Mouse (Mus musculus): ENCODE measurements around the gene Noc3l.

Gene Noc3l

GRCm38 (mm10) chr19:38818766-38819426 lies at the start of gene Noc3l:
TSS of gene Noc3l (minus strand) at chr19:38819237.
- CTCF ChIA-PET = interaction anchor here (0.6 kb wide), 1 partner anchor 1547 kb away, joined by 3 read pairs; no protein-coding TSS in a partner anchor

- CTCF ChIA-PET = no interaction called here
These were observed 43.5 kb upstream of the Noc3l start for GRCm38 (mm10) chr19:38862523-38862922.

DNA sequence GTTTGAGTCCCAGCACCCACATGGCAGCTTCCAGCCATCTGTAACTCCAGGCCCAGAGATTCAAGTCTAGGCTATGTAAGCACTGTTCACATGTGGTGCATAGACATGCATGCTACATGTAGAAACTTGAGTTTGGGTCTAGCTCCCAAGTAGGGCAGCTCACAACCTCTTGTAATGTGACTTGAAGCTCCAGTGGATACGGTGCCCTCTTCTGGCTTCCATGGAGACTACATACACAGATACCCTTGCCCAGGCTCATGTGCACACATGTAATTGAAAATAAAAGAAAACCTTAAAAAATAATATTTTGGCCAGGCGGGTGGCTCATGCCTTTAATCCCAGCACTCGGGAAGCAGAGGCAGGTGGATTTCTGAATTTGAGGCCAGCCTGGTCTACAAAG lies 39.2 kb upstream of the Noc3l start:
- CTCF ChIA-PET = no interaction called here

DNA sequence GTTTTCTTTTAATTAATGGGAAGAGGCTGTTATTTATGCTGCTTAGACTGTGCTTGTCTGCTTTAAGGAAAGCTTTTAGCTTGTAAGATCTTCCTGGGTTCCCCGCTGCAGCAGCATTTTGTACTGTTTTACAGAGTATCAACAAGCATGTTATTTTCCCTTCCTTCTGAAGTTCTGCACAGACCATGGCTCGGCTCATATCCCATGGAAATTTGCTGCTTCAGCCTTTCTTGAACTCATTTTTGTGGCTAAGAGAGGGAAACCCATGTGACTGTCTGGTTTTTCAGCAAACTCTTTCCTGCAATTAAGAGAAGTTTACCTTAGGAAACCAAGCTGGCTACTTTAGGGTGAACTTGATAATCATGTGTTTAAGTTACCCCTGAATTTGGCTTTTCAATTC lies 27.3 kb upstream of the Noc3l start:
- CTCF ChIA-PET = no interaction called here

DNA sequence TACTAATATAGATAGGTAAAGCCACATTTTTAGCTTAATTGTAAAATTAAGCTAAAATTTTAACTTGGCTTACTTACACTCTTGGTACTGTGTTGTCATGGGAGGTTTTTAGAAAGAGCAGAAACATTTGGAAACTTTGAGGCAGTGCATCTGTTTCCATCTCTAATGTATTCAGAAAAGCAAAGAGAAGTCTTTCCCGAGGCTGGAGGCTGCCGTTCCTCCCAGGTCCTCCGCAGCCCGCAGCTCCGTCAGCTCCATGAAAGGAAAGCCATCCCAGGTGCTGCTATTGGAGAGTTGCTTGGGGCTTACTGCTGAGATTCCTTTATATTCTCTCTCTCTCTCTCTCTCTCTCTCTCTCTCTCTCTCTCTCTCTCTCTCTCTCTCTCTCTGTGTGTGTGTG lies 25.8 kb upstream of the Noc3l start:
- CTCF ChIA-PET = no interaction called here

DNA sequence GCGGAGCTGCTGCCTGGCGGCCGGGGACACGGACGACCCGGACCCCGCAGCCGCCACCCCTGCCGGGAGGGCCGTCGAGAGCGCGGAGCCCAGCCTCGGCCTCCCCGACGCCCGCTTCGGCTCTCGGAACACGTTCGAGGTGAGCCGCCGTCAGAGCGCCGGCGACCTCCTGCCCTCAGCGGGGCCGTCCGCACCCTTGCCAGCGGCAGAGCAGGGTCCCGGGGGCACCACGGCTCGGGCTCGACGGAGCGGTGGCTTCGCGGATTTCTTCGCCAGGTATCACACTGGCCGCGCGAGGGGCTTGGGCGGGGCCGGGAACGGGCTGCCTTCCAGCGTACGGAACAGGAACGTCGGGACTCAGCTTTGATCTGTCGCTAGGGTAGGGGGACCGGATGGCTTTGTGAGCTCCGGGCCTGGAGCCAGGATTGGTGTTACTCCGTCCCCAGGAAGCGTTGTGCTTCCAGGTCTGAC lies 18.2 kb upstream of the Noc3l start:
- CTCF ChIA-PET = no interaction called here

DNA sequence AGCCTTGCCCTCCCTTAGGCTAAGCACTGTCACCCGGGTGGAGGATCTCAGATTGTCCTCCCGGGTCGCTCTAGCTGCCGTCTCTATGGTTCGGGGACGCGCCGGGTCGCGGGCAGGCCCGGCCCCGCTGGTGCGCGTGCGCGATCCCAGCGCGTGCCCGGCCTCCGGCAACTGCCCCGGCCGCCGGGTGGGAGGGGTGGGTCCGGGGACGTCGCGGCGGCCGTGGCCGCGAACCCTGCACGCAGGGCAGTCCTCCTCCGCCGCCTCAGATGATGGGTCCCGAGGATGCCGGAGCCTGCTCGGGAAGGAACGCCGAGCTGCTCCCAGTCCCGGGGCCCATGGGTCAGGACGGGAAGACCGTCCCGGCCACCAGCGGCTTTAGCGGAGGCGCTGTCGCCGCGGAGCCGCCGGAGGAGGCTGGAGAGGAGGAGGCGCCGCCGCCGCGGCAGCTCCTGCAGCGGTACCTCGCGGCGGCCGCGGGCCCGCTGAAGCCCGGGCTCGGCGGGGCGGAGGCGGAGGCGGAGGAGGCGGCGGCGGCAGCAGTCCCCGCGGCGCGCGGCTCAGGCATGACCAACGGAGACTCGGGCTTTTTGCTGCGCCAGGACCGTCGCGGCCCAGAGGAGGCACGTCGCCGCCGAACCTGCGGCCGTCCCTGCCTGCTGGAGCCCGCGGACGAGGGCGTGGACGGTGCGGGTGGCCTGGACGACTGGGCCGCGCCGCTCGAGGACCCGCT lies 17.6 kb upstream of the Noc3l start, which contains the start of gene Tbc1d12:
Tbc1d12 (plus strand) TSS at position 142 of the 733 bp plus-strand sequence.
- CTCF ChIA-PET = no interaction called here

DNA sequence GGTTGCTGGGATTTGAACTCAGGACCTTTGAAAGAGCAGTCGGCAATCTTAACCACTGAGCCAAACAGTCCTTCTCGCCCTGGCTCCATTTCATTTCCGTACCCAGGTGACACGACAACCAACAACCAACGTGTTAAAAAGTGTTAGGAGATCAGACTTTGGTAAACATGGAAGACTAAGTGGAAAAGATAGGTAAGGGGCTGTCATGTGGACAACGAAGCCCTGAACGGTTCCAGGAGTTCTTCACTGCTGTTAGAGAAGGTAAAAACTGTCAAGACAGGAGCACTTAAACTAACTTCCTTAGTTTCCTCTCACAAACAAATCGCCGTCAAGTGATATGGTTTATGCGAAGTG lies 17.0 kb upstream of the Noc3l start:
- CTCF ChIA-PET = no interaction called here

DNA sequence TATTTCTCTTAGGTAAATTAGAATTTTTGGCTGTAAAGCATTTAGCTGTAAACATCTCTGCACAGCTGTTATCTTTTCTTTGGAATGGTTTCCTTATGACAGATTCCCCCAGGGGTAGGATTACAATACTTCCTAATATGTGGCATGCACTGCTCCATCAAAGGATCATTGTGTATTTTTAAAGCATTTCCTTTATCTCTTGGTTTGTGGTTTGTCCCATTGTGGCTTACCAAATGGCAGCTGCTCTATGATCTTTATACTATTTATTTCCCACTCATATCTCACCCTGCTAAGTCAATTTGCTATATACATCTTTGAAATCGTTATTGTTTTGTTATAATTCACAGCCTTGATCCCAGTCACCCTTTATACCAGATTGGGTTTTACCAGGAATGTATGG lies 14.2 kb upstream of the Noc3l start:
- CTCF ChIA-PET = no interaction called here

DNA sequence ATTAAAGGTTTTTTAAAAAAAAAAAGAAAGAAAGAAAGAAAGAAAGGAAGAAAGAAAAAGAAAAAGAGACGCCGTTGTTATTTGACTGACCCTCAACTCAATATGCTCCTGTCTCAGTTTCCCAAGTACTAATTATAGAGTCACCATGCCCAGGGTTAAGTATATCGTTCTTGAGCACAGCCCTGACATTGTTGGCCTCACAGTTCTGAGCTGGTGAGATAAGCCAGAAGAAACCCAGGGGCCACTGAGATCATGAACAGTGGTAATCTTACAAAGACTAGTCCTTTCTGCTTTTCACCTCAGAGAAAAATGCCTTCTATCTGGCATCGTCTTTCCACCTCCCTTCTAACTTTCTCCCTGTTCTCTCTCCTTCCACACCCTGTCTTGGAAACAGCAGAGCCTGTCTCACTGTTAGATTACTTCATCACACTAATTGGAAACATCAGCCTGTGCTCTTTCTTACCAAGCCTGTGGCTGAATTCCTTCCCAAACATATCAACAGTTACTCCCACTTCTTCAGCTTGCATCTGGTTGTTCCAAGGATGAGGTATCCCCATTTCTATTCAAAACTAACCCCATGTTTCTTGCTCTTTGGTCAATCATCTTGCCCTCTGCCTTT lies 1.3 kb upstream of the Noc3l start:
- CTCF ChIA-PET = no interaction called here

DNA sequence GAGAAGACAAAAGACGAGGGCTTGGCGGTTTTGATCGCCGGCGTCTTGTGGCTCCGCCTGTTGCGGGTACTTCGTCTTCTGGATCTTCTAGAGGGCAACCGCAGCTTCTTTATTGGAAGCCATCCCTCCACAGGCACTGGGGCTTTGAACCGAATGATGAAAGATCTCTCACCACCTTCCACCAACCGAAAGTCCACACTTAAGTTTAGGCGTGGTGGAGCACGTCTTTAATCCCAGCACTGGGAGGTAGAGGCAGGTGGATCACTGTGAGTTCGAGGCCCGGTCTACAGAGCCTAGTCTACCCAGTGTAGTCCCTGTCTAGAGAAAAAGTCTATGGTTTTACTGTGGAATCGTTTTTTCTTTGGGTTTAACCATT lies 378 bp upstream of the Noc3l start:
- CTCF ChIA-PET = interaction anchor here (0.6 kb wide), 1 partner anchor 1547 kb away, joined by 3 read pairs; no protein-coding TSS in a partner anchor

DNA sequence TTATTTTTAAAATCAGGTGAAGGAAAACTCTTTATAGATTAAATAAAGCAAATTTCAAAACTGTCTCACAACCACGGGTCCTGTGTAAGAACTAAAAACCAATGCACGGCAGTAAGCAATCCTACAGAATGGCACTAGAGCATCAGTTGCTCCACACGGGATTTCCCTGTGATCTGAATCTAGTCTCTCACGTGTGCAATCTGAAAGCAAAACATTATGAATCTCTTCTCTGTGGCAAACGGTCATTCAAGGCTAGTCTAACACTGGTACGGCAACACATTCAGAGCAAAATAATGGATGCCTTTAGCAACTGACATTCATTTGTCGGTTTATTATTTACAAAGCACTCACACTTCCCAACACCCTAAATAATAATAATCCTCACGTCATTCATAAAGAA lies 846 bp downstream of the Noc3l start:
- CTCF ChIA-PET = interaction anchor here (0.5 kb wide), 1 partner anchor 1285 kb away, joined by 14 read pairs; no protein-coding TSS in a partner anchor

- CTCF ChIA-PET = interaction anchor here (0.6 kb wide), 1 partner anchor 1135 kb away, joined by 4 read pairs; no protein-coding TSS in a partner anchor
These were observed 20.2 kb downstream of the Noc3l start for GRCm38 (mm10) chr19:38798801-38799200.

DNA sequence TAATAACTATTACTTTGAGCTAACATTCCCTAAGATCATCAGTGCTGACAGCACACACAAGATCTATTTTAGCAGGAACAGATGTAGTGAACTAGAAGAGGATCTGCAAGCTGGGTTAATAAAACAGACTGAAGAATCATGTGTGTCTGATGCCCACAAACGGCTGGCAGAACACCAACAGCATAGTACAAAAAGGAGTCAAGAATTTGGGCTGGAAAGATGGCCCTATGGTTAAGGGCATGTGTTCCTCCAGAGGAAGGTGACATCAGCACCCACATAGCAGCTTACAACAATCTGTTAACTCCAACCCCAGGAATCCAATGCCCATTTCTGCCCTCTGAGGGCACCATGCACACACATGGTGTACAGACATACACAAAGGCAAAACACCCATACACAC lies 20.7 kb downstream of the Noc3l start:
- CTCF ChIA-PET = no interaction called here

- CTCF ChIA-PET = no interaction called here
These were observed 22.5 kb downstream of the Noc3l start for GRCm38 (mm10) chr19:38796546-38796945.

GRCm38 (mm10) chr19:38793563-38794045 lies 25.4 kb downstream of the Noc3l start:
- CTCF ChIA-PET = interaction anchor here (0.6 kb wide), 1 partner anchor 165 kb away, joined by 4 read pairs; no protein-coding TSS in a partner anchor

DNA sequence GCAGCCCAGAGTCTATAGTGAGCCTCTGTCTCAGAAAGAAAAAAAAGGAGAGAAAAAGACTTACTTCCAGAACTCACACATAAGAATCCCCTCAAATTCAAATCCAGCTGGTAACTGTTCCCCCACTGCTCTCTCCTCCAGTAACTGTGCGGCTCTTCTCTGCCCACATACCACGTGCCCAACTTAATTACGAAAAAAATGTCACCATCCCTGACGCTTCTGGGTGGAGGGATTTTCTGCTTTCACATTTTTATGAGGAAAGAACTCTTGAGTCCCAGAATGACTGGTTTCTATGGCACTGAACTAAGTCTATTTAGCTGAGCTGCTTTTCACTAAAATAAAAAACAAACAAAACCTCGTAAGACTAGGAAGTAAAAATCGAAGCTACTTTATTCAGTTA lies 31.3 kb downstream of the Noc3l start:
- CTCF ChIA-PET = no interaction called here

DNA sequence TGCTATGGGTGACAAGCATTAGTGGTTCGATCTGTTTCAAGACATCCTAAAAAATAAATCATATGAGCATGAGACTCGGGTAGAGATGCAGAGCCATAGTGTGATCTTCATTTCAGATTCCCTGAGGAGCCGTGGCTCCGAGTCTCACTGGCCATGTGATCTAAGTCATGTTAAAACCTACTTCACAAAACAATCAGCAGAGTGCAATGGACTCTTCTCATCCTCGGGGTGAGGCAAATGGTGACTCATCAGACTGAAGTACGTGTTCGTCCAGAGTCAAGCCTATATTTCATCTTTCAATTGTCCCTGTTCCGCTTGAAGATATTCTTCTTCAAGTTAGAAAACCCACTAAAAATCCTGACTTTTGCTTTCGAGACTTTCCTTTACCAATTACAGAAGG lies 35.5 kb downstream of the Noc3l start:
- CTCF ChIA-PET = no interaction called here

- CTCF ChIA-PET = no interaction called here
These were observed 40.2 kb downstream of the Noc3l start for GRCm38 (mm10) chr19:38778805-38779204.

- CTCF ChIA-PET = no interaction called here
These were observed 43.5 kb downstream of the Noc3l start for GRCm38 (mm10) chr19:38775548-38775947.

DNA sequence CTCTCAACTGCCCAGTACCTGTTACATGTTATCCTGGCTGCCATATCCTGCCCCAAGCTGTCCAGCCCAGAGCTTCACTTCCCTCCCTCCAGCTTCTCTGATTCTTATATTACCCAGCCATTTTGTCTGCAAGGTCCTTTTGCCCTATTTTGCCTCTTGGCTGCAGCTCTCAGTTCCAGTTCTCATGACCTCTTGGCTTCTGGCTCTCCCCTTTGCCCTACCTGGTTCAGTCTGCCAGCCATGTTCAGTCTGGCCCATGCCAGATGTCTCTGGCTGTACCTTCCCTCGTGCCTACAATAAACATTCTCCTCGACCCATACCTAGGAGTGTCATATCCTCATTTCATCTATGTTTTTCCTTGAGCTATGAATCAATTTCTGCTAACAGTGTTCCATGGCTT lies 52.7 kb downstream of the Noc3l start:
- CTCF ChIA-PET = no interaction called here

DNA sequence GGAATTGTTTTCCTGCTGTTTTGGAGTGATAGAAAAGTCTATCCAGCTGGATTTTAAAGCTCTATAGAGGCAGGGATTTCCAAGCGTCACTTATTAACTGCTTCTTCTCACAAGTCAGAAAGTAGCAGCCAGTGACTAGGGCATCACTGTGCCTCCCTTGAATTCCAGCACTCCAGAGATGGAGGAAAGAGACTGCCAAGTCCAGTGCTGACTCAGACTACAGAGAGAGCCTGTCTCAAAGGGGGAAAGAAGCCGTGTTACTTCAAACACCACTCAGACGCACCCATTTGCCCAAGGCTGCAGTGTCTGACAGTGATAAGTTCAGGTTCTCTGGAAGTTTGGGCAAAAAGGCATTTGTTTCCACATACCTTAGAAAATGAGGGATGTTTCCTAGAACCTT lies 58.6 kb downstream of the Noc3l start:
- CTCF ChIA-PET = no interaction called here

Measured in spleen, embryonic (tissue).